In the genomic region with DNA sequence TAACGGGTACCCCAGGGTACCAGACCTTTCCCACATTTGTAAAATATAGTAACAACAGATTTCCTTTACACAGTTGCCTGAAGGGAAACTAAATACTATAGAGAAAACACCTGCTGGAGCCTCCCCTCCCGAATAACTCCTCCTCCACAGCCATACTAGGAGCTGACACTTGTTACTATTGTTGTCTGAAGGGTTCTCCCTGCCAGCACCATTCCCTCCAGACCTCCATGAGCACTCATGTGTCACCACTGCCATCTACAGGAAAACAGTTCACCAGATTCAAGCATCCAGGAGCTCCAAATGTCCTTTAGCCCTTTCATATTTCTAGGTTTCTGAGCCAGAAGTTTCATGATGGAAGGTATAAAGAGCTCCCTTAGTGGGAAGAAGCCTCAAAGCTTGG, we compare ENCODE assay signal across 8 mouse cellular contexts. TPM values are rescaled to one million over a fixed set of nuclear protein-coding genes. Genes with fewer than 3 reads are reported as not detected.
DNase-seq lines count a peak whose midpoint lies in the region; ATAC-seq and TF ChIP-seq lines count a peak whose summit lies in the region.

No protein-coding gene starts in this region.

- no peaks in the 10 kb centered on the region for H3K9me3 ChIP-seq in E14TG2a.4 (ENCODE audit: low read length)
- no peaks in the 10 kb centered on the region for H3K9me3 ChIP-seq in heart, embryonic 13.5 days
- no peaks in the 10 kb centered on the region for H3K9me3 ChIP-seq in lung, embryonic 14.5 days (ENCODE audit: low read depth, low read length)
- no peaks in the 10 kb centered on the region for H3K9me3 ChIP-seq in stomach, embryonic 14.5 days (ENCODE audit: control insufficient read depth, low read depth, low read length)

- 45% methylated on average over 2 of the region's 2 CpGs for WGBS in heart, embryonic 13.5 days
- WGBS in lung, embryonic 14.5 days = 38% methylated on average over 2 of the region's 2 CpGs
- WGBS in stomach, embryonic 14.5 days = 50% methylated on average over 2 of the region's 2 CpGs

- peaks cover 54% of the 10 kb centered on the region for H3K4me1 ChIP-seq in E14TG2a.4 (replicated peaks; ENCODE audit: low read depth, low read length)
- H3K4me1 ChIP-seq in heart, embryonic 13.5 days = peaks cover 45% of the 10 kb centered on the region
- H3K4me1 ChIP-seq in lung, embryonic 14.5 days (ENCODE audit: insufficient read depth) = peaks cover 26% of the 10 kb centered on the region
- peaks cover 39% of the 10 kb centered on the region for H3K4me1 ChIP-seq in stomach, embryonic 14.5 days (ENCODE audit: control insufficient read depth, insufficient read depth, low read length)

- peak; percentile 89 for DNase-seq in adipocyte (ENCODE audit: low spot score)
- peak; percentile 65 for DNase-seq in embryo, embryonic 9.5 days (ENCODE audit: extremely low spot score)
- peak; percentile 73 for DNase-seq in kidney, postnatal 10 days
- DNase-seq in lung, embryonic 14.5 days = peak; percentile 90
- no peak for DNase-seq in spleen, adult 12 weeks (ENCODE audit: low spot score)

- H3K4me2 ChIP-seq in heart, embryonic 13.5 days = peak overlapping the region; percentile 35
- H3K4me2 ChIP-seq in lung, embryonic 14.5 days = no peak overlapping the region
- no peak overlapping the region for H3K4me2 ChIP-seq in stomach, embryonic 14.5 days (replicated peaks; ENCODE audit: low read depth, low read length)

- no peaks in the 10 kb centered on the region for H3K36me3 ChIP-seq in E14TG2a.4 (ENCODE audit: insufficient read depth, low read length)
- no peaks in the 10 kb centered on the region for H3K36me3 ChIP-seq in heart, embryonic 13.5 days
- H3K36me3 ChIP-seq in lung, embryonic 14.5 days (ENCODE audit: insufficient read depth) = no peaks in the 10 kb centered on the region
- no peaks in the 10 kb centered on the region for H3K36me3 ChIP-seq in stomach, embryonic 14.5 days (ENCODE audit: control insufficient read depth, insufficient read depth, low read length)

- H3K9ac ChIP-seq in heart, embryonic 13.5 days = 0 out of 2 replicates have a peak overlapping the region, but pooled peaks have one; percentile 26
- no peak overlapping the region for H3K9ac ChIP-seq in lung, embryonic 14.5 days
- no peak overlapping the region for H3K9ac ChIP-seq in stomach, embryonic 14.5 days (replicated peaks; ENCODE audit: low read depth, low read length)

- H3K27ac ChIP-seq in heart, embryonic 13.5 days (replicated peaks) = peak overlapping the region; percentile 54
- peak overlapping the region; percentile 33; the same call in 1 of the 2 replicates for H3K27ac ChIP-seq in lung, embryonic 14.5 days (ENCODE audit: low read depth)
- no peak overlapping the region for H3K27ac ChIP-seq in stomach, embryonic 14.5 days (ENCODE audit: low read length)

- ATAC-seq in heart, embryonic 13.5 days (ENCODE audit: extremely low read depth, insufficient number of reproducible peaks, low FRiP score, low TSS enrichment) = peak; percentile 46; the same call in 1 of the 2 replicates
- peak; percentile 70 for ATAC-seq in lung, embryonic 14.5 days (ENCODE audit: insufficient read depth)
- peak; percentile 69; the same call in 1 of the 2 replicates for ATAC-seq in stomach, embryonic 14.5 days (ENCODE audit: insufficient number of reproducible peaks, insufficient read depth, low FRiP score, low read depth)

- TF ChIP-seq CTCF in E14TG2a.4 (conservative IDR thresholded peaks at IDR 0.05; ENCODE audit: low read length) = peak; percentile 20; the same call in 1 of the 2 replicates
- TF ChIP-seq CTCF in lung, embryonic 14.5 days (IDR thresholded peaks at IDR 0.05; ENCODE audit: low read depth) = peak; percentile 84

- H3K4me3 ChIP-seq in E14TG2a.4 (replicated peaks; ENCODE audit: low read length) = no peak overlapping the region
- H3K4me3 ChIP-seq in heart, embryonic 13.5 days = no peak overlapping the region
- no peak overlapping the region for H3K4me3 ChIP-seq in lung, embryonic 14.5 days (ENCODE audit: low read depth, low read length)
- H3K4me3 ChIP-seq in stomach, embryonic 14.5 days (ENCODE audit: low read depth, low read length) = no peak overlapping the region

- no peaks in the 10 kb centered on the region for H3K27me3 ChIP-seq in E14TG2a.4 (ENCODE audit: insufficient read depth, low read length)
- no peaks in the 10 kb centered on the region for H3K27me3 ChIP-seq in heart, embryonic 13.5 days (replicated peaks)
- no peaks in the 10 kb centered on the region for H3K27me3 ChIP-seq in lung, embryonic 14.5 days (ENCODE audit: insufficient read depth, low read length)
- H3K27me3 ChIP-seq in stomach, embryonic 14.5 days (ENCODE audit: control insufficient read depth, insufficient read depth, low read length) = no peaks in the 10 kb centered on the region

RNA-seq across cellular contexts. Expression of a gene that starts 60.0 kb away (rescaled TPM):
- 27.5 and 28.7 TPM in 2 replicates for polyA plus RNA-seq in heart, embryonic 13.5 days (2015; fragmentation: Nextera tagmentation; extraction: Ambion mirVana)
- polyA plus RNA-seq in lung, embryonic 14.5 days (2014; fragmentation: Nextera tagmentation; extraction: Ambion mirVana) = 19.8 and 20.6 TPM in 2 replicates
- polyA plus RNA-seq in stomach, embryonic 14.5 days (2014; fragmentation: Nextera tagmentation; extraction: Ambion mirVana) = 22.2 and 22.7 TPM in 2 replicates
